Mouse (Mus musculus) adrenal gland, postnatal 0 days (tissue): ENCODE results near the gene Dpy19l2. TPM values are rescaled to one million over a fixed set of nuclear protein-coding genes. Genes with fewer than 3 reads are reported as not detected.

Source experiments
- polyA plus RNA-seq: library from polyadenylated mRNA; unstranded; fragments of >200 nt; fragmentation: Nextera tagmentation; extraction: Ambion mirVana; gene quantifications from 2 replicates; pipeline ENCODE4 v1.2.1, GENCODE M21; 2015

Dpy19l2 gene
- polyA plus RNA-seq: 0.08 and 0.16 TPM in 2 replicates

DNA sequence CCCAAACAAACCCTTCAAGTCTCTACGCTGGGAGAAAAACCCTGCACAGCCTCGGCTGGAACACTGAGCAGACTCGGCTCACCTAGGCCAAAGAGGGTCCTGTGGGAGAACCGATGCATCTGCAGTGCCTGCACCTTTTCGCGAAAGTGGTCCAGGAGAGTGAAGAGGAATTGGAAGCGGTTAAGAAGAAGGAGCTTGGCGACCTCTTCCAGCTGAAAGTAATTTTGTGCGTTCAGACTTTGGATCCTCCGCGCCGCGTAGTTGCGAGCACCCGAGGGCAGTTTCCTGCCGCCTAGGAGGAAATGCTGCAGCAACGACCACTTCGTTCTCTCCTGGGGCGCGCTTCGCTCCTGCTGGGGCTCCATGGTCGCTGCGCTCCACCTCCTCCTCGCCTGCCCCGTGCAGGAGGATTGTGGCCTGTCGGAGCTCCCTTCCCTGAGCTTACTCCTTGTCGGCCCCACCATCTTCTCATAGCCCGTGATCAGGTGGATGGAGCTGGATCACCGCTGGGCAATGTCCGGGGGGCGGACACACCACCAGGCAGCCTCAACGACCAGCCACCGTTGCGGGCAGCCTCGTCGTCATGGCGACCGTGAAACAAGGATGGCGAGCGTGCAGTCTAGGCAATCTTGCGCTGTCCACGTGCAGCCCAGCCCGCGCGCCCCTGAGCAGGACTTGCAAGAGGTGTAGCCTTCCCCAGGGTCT is at the start of gene Dpy19l2:
Gene Dpy19l2 (minus strand): TSS at position 594 of the 705 bp plus-strand sequence.

DNA sequence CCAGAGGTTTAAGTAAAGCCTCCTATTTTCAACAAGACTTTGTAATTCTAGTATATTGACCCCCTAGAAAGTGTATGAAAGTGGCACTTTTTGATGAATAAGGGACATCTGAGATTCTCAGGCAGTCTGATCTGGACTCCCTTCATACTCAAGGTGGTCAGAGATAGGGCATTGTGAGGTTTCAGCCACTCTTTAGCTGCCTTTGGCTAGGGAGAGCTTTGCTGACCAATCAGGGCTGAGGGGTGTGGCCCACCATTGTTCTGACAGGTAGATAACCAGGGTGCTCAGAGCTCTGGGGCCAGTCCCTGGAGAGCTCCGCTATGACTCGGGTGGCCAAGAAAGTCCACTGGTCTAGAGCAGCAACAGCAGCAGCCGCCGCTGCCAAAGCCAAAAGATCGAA is 71.2 kb downstream of the Dpy19l2 start, which contains the start of gene Cypt4:
Gene Cypt4 (plus strand): TSS at position 301 of the 400 bp plus-strand sequence.

Other genes with a start within 250 kb of the Dpy19l2 start
- gene Dpy19l1, start 193.2 kb downstream of the Dpy19l2 start, polyA plus RNA-seq: 16.4 and 23.3 TPM in 2 replicates
- gene Cypt4, start 71.1 kb downstream of the Dpy19l2 start, polyA plus RNA-seq: not detected in 2 replicates
- 5.1 and 5.7 TPM in 2 replicates for gene Tbx20, start 78.0 kb upstream of the Dpy19l2 start, polyA plus RNA-seq